Mouse (Mus musculus) liver, postnatal 0 days (tissue): ENCODE measurements around the gene Luc7l2.

Source experiments
- CTCF ChIP-seq: sonication (generic); IDR thresholded peaks from 2 replicates; pipeline ENCODE4 v1.5.1; 2016; ENCODE audit warnings: antibody characterized with exemption, low read depth
- EP300 ChIP-seq: IDR thresholded peaks from 2 replicates; pipeline ENCODE4 v1.6.1; 2016; ENCODE audit warnings: antibody characterized with exemption, low read depth, mild to moderate bottlenecking

DNA sequence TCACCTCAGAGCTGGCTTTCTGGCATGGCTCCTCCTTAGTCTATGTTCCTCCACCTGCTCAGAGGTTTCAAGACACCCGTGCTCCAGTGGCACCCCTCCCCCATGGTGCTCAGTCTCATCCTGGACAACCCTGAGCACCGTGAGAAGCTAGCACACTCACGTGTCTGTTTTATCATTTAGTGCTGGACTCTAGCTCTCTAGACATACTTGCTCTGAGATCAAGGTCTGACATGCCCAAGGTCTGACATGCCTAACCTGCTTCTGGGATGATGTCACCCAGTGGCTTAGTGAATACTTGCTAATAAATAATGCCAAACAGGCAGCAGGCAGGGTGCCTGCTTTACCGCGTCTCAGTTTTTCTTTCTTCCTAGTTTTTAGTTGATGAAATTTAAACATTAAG is 91.5 kb downstream of the Luc7l2 start:
- no peak for TF ChIP-seq CTCF
- TF ChIP-seq EP300: no peak
